Mouse (Mus musculus) CH12.LX (cell line): ENCODE measurements at regions not wholly inside any gene's neighbourhood (a gene's known extent, or its start where the extent isn't known, plus 50 kb on each side); places are given as distances from the start of the nearest gene placed in this dataset.

Experiments used
- DNase-seq: peaks from one replicate; pipeline ENCODE4 v3.0.0-alpha.2; 2013; ENCODE audit errors: extremely low read depth
- H3K27ac ChIP-seq: 2 replicates; pipeline ENCODE4 v1.5.1; 2012; ENCODE audit warnings: low read depth, mild to moderate bottlenecking, control low read depth, moderate library complexity; ENCODE audit not compliant: insufficient read depth
- H3K27me3 ChIP-seq: replicated peaks from 2 replicates; pipeline ENCODE3; 2012; ENCODE audit warnings: inconsistent platforms
- H3K36me3 ChIP-seq, 2 experiments: replicated peaks in 1 of 2; 2 replicates each; pipeline versions ENCODE3 to v1.6.1; 2012; ENCODE audit warnings: inconsistent platforms in 1 of 2, low read length in 1 of 2, mild to moderate bottlenecking in 1 of 2, mixed read lengths in 1 of 2, moderate library complexity in 1 of 2; ENCODE audit not compliant: control insufficient read depth in 1 of 2, insufficient read depth in 1 of 2
- H3K4me1 ChIP-seq, 2 experiments: 2 replicates each; pipeline ENCODE4 v1.6.1; 2012; ENCODE audit warnings: inconsistent platforms in 1 of 2, moderate library complexity in 1 of 2; ENCODE audit not compliant: insufficient read depth in 2 of 2, control insufficient read depth in 1 of 2
- H3K4me2 ChIP-seq: 2 replicates; pipeline ENCODE4 v1.6.1; 2012; ENCODE audit warnings: low read depth, mild to moderate bottlenecking, control low read depth; ENCODE audit not compliant: poor library complexity, insufficient read depth, severe bottlenecking
- H3K4me3 ChIP-seq, 3 experiments: fragments of 150-350 bp in 1 of 3; sonication (generic) in 1 of 3; replicated peaks in 1 of 3; 2 replicates each; pipeline versions ENCODE3 to v1.5.1; 2011 to 2012; ENCODE audit warnings: low read depth in 2 of 3, low read length in 2 of 3, mild to moderate bottlenecking in 2 of 3, moderate library complexity in 2 of 3, control low read depth in 1 of 3, improper control_type of control experiment in 1 of 3, inconsistent platforms in 1 of 3, mixed read lengths in 1 of 3; ENCODE audit not compliant: poor library complexity in 1 of 3
- H3K79me2 ChIP-seq: replicated peaks from 2 replicates; pipeline ENCODE4 v1.6.1; 2012; ENCODE audit warnings: mild to moderate bottlenecking, moderate library complexity; ENCODE audit not compliant: control insufficient read depth, poor library complexity, insufficient read depth, severe bottlenecking; ENCODE audit errors: extremely low read depth
- H3K9ac ChIP-seq: 2 replicates; pipeline ENCODE4 v1.6.1; 2012; ENCODE audit warnings: low read depth, mild to moderate bottlenecking, control low read depth, moderate library complexity; ENCODE audit not compliant: insufficient read depth
- H3K9me3 ChIP-seq: replicated peaks from 2 replicates; pipeline ENCODE3; 2012; ENCODE audit warnings: low read length, inconsistent platforms, mixed read lengths
- BHLHE40 ChIP-seq: IDR thresholded peaks from 2 replicates; pipeline ENCODE4 v1.6.1; 2011; ENCODE audit warnings: mild to moderate bottlenecking, low read depth, low read length, improper control_type of control experiment
- CHD1 ChIP-seq: IDR thresholded peaks from 2 replicates; pipeline ENCODE4 v1.6.1; 2012; ENCODE audit warnings: low read depth, low read length, improper control_type of control experiment, inconsistent platforms
- CHD2 ChIP-seq: IDR thresholded peaks from 2 replicates; pipeline ENCODE4 v1.6.1; 2011; ENCODE audit warnings: low read length, improper control_type of control experiment
- CTCF ChIP-seq, 2 experiments: IDR thresholded peaks in 1 of 2; conservative IDR thresholded peaks in 1 of 2; 2 replicates each; pipeline ENCODE4 v1.5.1; 2011 to 2012; ENCODE audit warnings: low read depth in 2 of 2, low read length in 2 of 2, improper control_type of control experiment in 1 of 2, inconsistent platforms in 1 of 2, mild to moderate bottlenecking in 1 of 2, moderate library complexity in 1 of 2
- E2F4 ChIP-seq: IDR thresholded peaks from 2 replicates; pipeline ENCODE4 v1.6.1; 2011; ENCODE audit warnings: low read depth, low read length, improper control_type of control experiment; ENCODE audit not compliant: insufficient replicate concordance
- EP300 ChIP-seq: IDR thresholded peaks from 2 replicates; pipeline ENCODE4 v1.6.1; 2011; ENCODE audit warnings: low read length, improper control_type of control experiment
- GABPA ChIP-seq: IDR thresholded peaks from 2 replicates; pipeline ENCODE4 v1.6.1; 2012; ENCODE audit warnings: low read depth, low read length, improper control_type of control experiment, inconsistent platforms; ENCODE audit not compliant: insufficient replicate concordance
- HCFC1 ChIP-seq: IDR thresholded peaks from 2 replicates; pipeline ENCODE4 v1.6.1; 2012; ENCODE audit warnings: low read depth, mild to moderate bottlenecking, inconsistent platforms, low read length, improper control_type of control experiment
- JUND ChIP-seq: conservative IDR thresholded peaks from 2 replicates; pipeline ENCODE4 v1.6.1; 2011; ENCODE audit warnings: low read depth, low read length, improper control_type of control experiment
- KAT2A ChIP-seq: IDR thresholded peaks from 2 replicates; pipeline ENCODE4 v1.6.1; 2012; ENCODE audit warnings: low read length, improper control_type of control experiment, inconsistent platforms; ENCODE audit not compliant: insufficient replicate concordance
- MAFK ChIP-seq: IDR thresholded peaks from 2 replicates; pipeline ENCODE4 v1.6.1; 2011; ENCODE audit warnings: low read length, improper control_type of control experiment; ENCODE audit not compliant: insufficient replicate concordance
- MAZ ChIP-seq: IDR thresholded peaks from 2 replicates; pipeline ENCODE4 v1.6.1; 2012; ENCODE audit warnings: low read depth, mild to moderate bottlenecking, inconsistent platforms, low read length, improper control_type of control experiment, moderate library complexity
- MEF2A ChIP-seq: IDR thresholded peaks from 2 replicates; pipeline ENCODE4 v1.6.1; 2014; ENCODE audit warnings: low read depth, mild to moderate bottlenecking, inconsistent platforms, low read length, improper control_type of control experiment, borderline replicate concordance
- MXI1 ChIP-seq: IDR thresholded peaks from 2 replicates; pipeline ENCODE4 v1.6.1; 2011; ENCODE audit warnings: mild to moderate bottlenecking, low read depth, low read length, improper control_type of control experiment
- MYC ChIP-seq: IDR thresholded peaks from 2 replicates; pipeline ENCODE4 v1.6.1; 2011; ENCODE audit warnings: low read depth, mild to moderate bottlenecking, improper control_type of control experiment, low read length
- NRF1 ChIP-seq: IDR thresholded peaks from 2 replicates; pipeline ENCODE4 v1.6.1; 2014; ENCODE audit warnings: low read depth, mild to moderate bottlenecking, inconsistent platforms, low read length, improper control_type of control experiment, moderate library complexity
- PAX5 ChIP-seq: IDR thresholded peaks from 2 replicates; pipeline ENCODE4 v1.6.1; 2012; ENCODE audit warnings: low read length, inconsistent platforms, mixed read lengths
- RAD21 ChIP-seq: IDR thresholded peaks from 2 replicates; pipeline ENCODE4 v1.6.1; 2011; ENCODE audit warnings: low read depth, mild to moderate bottlenecking, low read length, improper control_type of control experiment, moderate library complexity
- RCOR1 ChIP-seq: conservative IDR thresholded peaks from 2 replicates; pipeline ENCODE4 v1.6.1; 2012; ENCODE audit warnings: low read depth, mild to moderate bottlenecking, inconsistent platforms, low read length, improper control_type of control experiment
- SMC3 ChIP-seq: IDR thresholded peaks from 2 replicates; pipeline ENCODE4 v1.6.1; 2011; ENCODE audit warnings: low read depth, low read length, improper control_type of control experiment
- TCF12 ChIP-seq: IDR thresholded peaks from 2 replicates; pipeline ENCODE4 v1.6.1; 2014; ENCODE audit warnings: low read depth, mild to moderate bottlenecking, inconsistent platforms, low read length, improper control_type of control experiment
- UBTF ChIP-seq: IDR thresholded peaks from 2 replicates; pipeline ENCODE4 v1.6.1; 2012; ENCODE audit warnings: low read depth, mild to moderate bottlenecking, inconsistent platforms, low read length, improper control_type of control experiment, moderate library complexity
- USF1 ChIP-seq: IDR thresholded peaks from 2 replicates; pipeline ENCODE4 v1.6.1; 2014; ENCODE audit warnings: low read depth, mild to moderate bottlenecking, inconsistent platforms, low read length, improper control_type of control experiment
- USF2 ChIP-seq: conservative IDR thresholded peaks from 2 replicates; pipeline ENCODE4 v1.6.1; 2011; ENCODE audit warnings: low read depth, low read length, improper control_type of control experiment
- ZMIZ1 ChIP-seq: IDR thresholded peaks from 2 replicates; pipeline ENCODE4 v1.6.1; 2012; ENCODE audit warnings: low read depth, mild to moderate bottlenecking, inconsistent platforms, low read length, improper control_type of control experiment
- ZNF384 ChIP-seq: IDR thresholded peaks from 2 replicates; pipeline ENCODE4 v1.6.1; 2012; ENCODE audit warnings: low read depth, low read length, improper control_type of control experiment, inconsistent platforms
- dilution Hi-C: fragments of 300-500 bp; cut with MboI; formaldehyde crosslinking; loops from 2 replicates; pipeline ENCODE4 v1.14.3; 2020; ENCODE audit warnings: low sequenced_read_pairs; ENCODE audit not compliant: extremely low pct_unique_long_range_greater_than_20kb, extremely low pct_ligation_motif_present
- in situ Hi-C: fragments of 300-500 bp; cut with MboI; formaldehyde crosslinking; loops from 3 replicates; pipeline ENCODE4 v1.14.3; 2019; ENCODE audit warnings: low sequenced_read_pairs, low pct_ligation_motif_present, low pct_unique_long_range_greater_than_20kb, mixed read lengths

DNA sequence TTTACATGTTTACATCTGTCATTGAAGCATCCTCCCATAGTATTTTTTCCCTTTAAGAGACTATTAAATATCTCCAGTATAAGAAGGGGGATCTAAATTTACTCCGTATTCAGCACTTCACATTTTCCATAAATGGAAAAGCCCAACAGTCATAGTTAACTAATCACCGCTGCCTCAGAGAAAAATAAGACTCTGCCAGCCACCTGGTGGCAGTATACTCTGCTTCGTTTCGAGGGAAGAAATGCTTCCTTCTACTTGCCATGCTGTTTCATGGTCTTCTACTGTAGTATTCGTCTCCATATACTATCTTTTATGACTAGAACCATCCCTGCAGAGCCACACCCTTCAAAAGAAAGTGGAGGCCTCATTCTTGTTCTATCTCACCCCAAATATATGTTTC lies 52.0 kb upstream of the Tro start:
- no peak overlapping the region for H3K9ac ChIP-seq
- no peak overlapping the region for H3K27ac ChIP-seq
- no peak overlapping the region for H3K4me2 ChIP-seq
- no peaks in the 10 kb centered on the region for H3K36me3 ChIP-seq
- TF ChIP-seq KAT2A (no peak), MEF2A (no peak), NRF1 (no peak), UBTF (no peak), USF1 (no peak), MYC (no peak), MAFK (no peak), HCFC1 (no peak), ZNF384 (no peak), PAX5 (no peak), E2F4 (no peak), ZMIZ1 (no peak), JUND (no peak), RAD21 (peak; percentile 68), RCOR1 (no peak), USF2 (no peak), EP300 (no peak), CTCF (conservative IDR thresholded peaks at IDR 0.05 in 1 of 2, IDR thresholded peaks at IDR 0.05 in 1 of 2; ENCODE audit: low read depth in 2 of 2, low read length in 2 of 2) (peak; percentile 23 to 71; a peak in 2 of 4 replicates), BHLHE40 (no peak), MAZ (no peak), MXI1 (no peak), SMC3 (peak; percentile 63), GABPA (no peak), CHD1 (no peak), CHD2 (no peak), TCF12 (no peak)
- TF ChIP-seq, all 38 proteins: peak for 3
- no peaks in the 10 kb centered on the region for H3K4me1 ChIP-seq
- H3K9me3 ChIP-seq: no peaks in the 10 kb centered on the region
- no peak overlapping the region for H3K4me3 ChIP-seq
- in situ Hi-C loops: no loop called here
- H3K79me2 ChIP-seq: no peaks in the 10 kb centered on the region
- DNase-seq: peak; percentile 52
- dilution Hi-C loops: no loop called here
- no peaks in the 10 kb centered on the region for H3K27me3 ChIP-seq
